Mouse (Mus musculus) liver, embryonic 12.5 days (tissue): ENCODE results near the gene Chst11. TPM values are rescaled to one million over a fixed set of nuclear protein-coding genes. Genes with fewer than 3 reads are reported as not detected.

Experiments
- ATAC-seq: fragments of 200-750 bp; cut with Nextera tagmentation; 2 replicates; pipeline ENCODE4 v1.8.0; 2017; ENCODE audit warnings: moderate number of reproducible peaks, mild to moderate bottlenecking, moderate library complexity
- H3K27ac ChIP-seq: fragments of 300-500 bp; sonication (generic); 2 replicates; pipeline ENCODE4 v1.5.1; 2016; ENCODE audit warnings: mild to moderate bottlenecking
- H3K27me3 ChIP-seq: fragments of 300-500 bp; sonication (generic); replicated peaks from 2 replicates; pipeline ENCODE4 v1.6.1; 2016; ENCODE audit warnings: mild to moderate bottlenecking, moderate library complexity
- H3K36me3 ChIP-seq: fragments of 300-500 bp; sonication (generic); 2 replicates; pipeline ENCODE4 v1.6.1; 2016; ENCODE audit warnings: mild to moderate bottlenecking, moderate library complexity
- H3K4me1 ChIP-seq: fragments of 300-500 bp; sonication (generic); 2 replicates; pipeline ENCODE4 v1.6.1; 2016
- H3K4me2 ChIP-seq: fragments of 300-500 bp; sonication (generic); 2 replicates; pipeline ENCODE4 v1.6.1; 2016; ENCODE audit warnings: mild to moderate bottlenecking, moderate library complexity
- H3K4me3 ChIP-seq: fragments of 300-500 bp; sonication (generic); 2 replicates; pipeline ENCODE4 v1.5.1; 2016; ENCODE audit warnings: mild to moderate bottlenecking, moderate library complexity
- H3K9ac ChIP-seq: fragments of 300-500 bp; sonication (generic); 2 replicates; pipeline ENCODE4 v1.6.1; 2016; ENCODE audit warnings: mild to moderate bottlenecking, moderate library complexity
- H3K9me3 ChIP-seq: fragments of 300-500 bp; sonication (generic); replicated peaks from 2 replicates; pipeline ENCODE4 v1.6.1; 2016; ENCODE audit warnings: mild to moderate bottlenecking, moderate library complexity
- WGBS: fragments of 180-500 bp; shearing (Covaris S2); methylation state at CpG from one replicate; pipeline ENCODE4 v1.1.7; 2016; ENCODE audit not compliant: insufficient replicate concordance; 5-methylcytosine and 5-hydroxymethylcytosine counted together
- polyA plus RNA-seq: library from polyadenylated mRNA; unstranded; fragments of >200 nt; fragmentation: Nextera tagmentation; extraction: Ambion mirVana; gene quantifications from 2 replicates; pipeline ENCODE4 v1.2.1, GENCODE M21; 2016

Gene Chst11
- polyA plus RNA-seq, 1 experiment from 2014 or later, result 1.9 TPM

DNA sequence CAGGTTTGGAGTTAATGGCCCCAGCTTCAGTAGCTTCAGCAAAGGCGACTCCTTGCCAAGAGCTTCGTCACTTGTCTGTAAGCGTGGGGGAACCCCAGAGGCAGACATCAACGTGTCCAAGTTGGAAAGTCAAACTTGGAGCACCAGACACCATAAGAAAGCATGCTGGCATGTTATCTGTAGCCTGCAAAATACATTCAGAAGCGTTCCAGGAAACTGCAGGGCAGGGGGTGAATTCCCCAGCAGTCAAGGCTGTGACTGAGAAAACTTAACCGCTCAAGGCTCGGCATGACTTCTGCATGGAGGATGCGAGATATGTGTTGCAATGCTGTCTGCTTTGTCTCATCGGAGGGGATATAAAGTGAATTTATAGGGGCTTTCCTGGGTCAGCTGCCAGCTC lies 98.6 kb downstream of the Chst11 start:
- peak overlapping the region; percentile 57; the same call in 1 of the 2 replicates for H3K27ac ChIP-seq
- H3K36me3 ChIP-seq, result no peaks in the 10 kb centered on the region
- no peaks in the 10 kb centered on the region for H3K27me3 ChIP-seq
- peak overlapping the region; percentile 43 for H3K4me2 ChIP-seq
- H3K9me3 ChIP-seq, result no peaks in the 10 kb centered on the region
- 15% methylated on average over 9 of the region's 9 CpGs for WGBS
- peaks cover 68% of the 10 kb centered on the region for H3K4me1 ChIP-seq
- H3K9ac ChIP-seq, result peak overlapping the region; percentile 33; the same call in 1 of the 2 replicates
- peak; percentile 53 for ATAC-seq
- H3K4me3 ChIP-seq, result no peak overlapping the region

GRCm38 (mm10) chr10:83088318-83088717 lies 103.0 kb downstream of the Chst11 start:
- ATAC-seq, result no peak
- WGBS, result 80% methylated on average over 7 of the region's 7 CpGs
- Histone ChIP-seq H3K36me3 (0 out of 2 replicates have a peak, but pooled peaks cover 2% of the 10 kb centered on the region), H3K27ac (no peak overlapping the region), H3K4me1 (peaks cover 36% of the 10 kb centered on the region), H3K4me3 (no peak overlapping the region), H3K9ac (no peak overlapping the region), H3K9me3 (no peaks in the 10 kb centered on the region), H3K4me2 (no peak overlapping the region), H3K27me3 (no peaks in the 10 kb centered on the region)

DNA sequence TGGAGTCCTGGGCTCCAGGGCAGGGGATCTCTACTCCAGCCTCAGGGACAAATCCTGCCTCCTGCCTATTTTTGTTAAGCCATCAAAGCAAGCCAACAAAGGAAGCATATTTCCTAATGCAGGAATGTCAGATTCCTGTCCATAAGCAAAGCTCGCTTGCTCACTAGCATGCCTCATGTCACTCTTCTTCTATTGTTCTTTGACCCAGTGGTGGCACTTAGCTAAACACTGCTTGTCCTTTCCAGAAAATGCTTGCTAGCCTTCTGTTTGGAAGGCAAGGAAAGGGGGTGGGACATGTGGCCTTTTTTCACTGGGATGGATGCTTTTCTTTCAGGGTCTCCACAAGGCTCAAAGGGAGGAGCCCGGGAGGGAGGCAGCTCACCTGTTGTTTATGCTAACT lies 103.5 kb downstream of the Chst11 start:
- no peak for ATAC-seq
- Histone ChIP-seq H3K27ac (no peak overlapping the region), H3K4me2 (no peak overlapping the region), H3K4me3 (no peak overlapping the region), H3K27me3 (no peaks in the 10 kb centered on the region), H3K4me1 (peaks cover 36% of the 10 kb centered on the region), H3K36me3 (0 out of 2 replicates have a peak, but pooled peaks cover 7% of the 10 kb centered on the region), H3K9me3 (no peaks in the 10 kb centered on the region), H3K9ac (no peak overlapping the region)
- WGBS, result 69% methylated on average over 2 of the region's 2 CpGs

GRCm38 (mm10) chr10:83090185-83090584 lies 104.9 kb downstream of the Chst11 start:
- Histone ChIP-seq H3K9me3 (no peaks in the 10 kb centered on the region), H3K4me1 (peaks cover 35% of the 10 kb centered on the region), H3K27me3 (no peaks in the 10 kb centered on the region), H3K4me3 (no peak overlapping the region), H3K36me3 (0 out of 2 replicates have a peak, but pooled peaks cover 7% of the 10 kb centered on the region), H3K9ac (no peak overlapping the region), H3K4me2 (no peak overlapping the region), H3K27ac (no peak overlapping the region)
- 83% methylated on average over 8 of the region's 8 CpGs for WGBS
- no peak for ATAC-seq

DNA sequence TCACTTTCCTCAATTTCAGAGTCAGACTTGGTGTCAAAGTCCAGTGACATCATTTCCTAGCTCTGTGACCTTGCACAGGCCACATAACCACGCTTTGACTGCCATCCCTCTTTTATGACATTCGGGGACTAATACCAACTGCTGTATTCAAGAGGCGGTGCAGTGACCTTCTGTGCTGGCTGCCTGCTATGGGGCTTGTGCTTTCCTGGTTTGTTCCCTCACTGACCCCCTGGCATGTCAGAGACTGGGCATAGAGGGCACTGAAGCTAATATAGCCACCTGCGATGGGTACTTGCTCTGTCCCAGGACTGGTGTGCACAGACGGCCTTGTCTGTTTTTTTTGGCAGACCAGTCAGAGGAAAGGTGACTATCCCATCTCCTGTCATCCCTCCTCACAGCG lies 108.4 kb downstream of the Chst11 start:
- no peak overlapping the region for H3K4me3 ChIP-seq
- no peak for ATAC-seq
- H3K4me2 ChIP-seq, result no peak overlapping the region
- 83% methylated on average over 6 of the region's 6 CpGs for WGBS
- H3K9ac ChIP-seq, result no peak overlapping the region
- 0 out of 2 replicates have a peak, but pooled peaks cover 7% of the 10 kb centered on the region for H3K36me3 ChIP-seq
- H3K4me1 ChIP-seq, result peaks cover 45% of the 10 kb centered on the region
- H3K9me3 ChIP-seq, result no peaks in the 10 kb centered on the region
- no peaks in the 10 kb centered on the region for H3K27me3 ChIP-seq
- H3K27ac ChIP-seq, result no peak overlapping the region

DNA sequence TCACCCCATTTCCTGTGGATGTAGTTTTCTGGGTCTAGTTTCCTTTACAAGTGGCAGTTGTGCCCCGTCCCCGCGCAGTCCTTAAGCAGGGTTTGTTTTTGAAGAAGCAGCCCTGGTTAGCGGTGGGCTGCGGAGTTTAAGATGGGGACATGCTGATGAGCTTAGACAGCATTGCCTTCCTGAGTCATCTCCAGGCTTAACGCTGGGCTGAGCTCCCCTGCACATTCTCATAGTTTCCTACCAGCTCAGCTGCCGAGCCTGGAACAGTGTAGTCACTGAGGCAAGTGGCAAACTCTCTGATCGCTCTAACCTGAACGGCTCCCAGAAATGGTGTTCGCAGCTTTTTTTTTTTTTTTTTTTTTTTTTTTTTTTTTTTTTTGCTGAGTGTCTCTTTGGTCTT lies 109.0 kb downstream of the Chst11 start:
- H3K4me2 ChIP-seq, result no peak overlapping the region
- WGBS, result 72% methylated on average over 10 of the region's 10 CpGs
- no peak overlapping the region for H3K9ac ChIP-seq
- no peak overlapping the region for H3K4me3 ChIP-seq
- H3K27me3 ChIP-seq, result no peaks in the 10 kb centered on the region
- H3K36me3 ChIP-seq, result 0 out of 2 replicates have a peak, but pooled peaks cover 7% of the 10 kb centered on the region
- no peak overlapping the region for H3K27ac ChIP-seq
- H3K4me1 ChIP-seq, result peaks cover 49% of the 10 kb centered on the region
- H3K9me3 ChIP-seq, result no peaks in the 10 kb centered on the region
- ATAC-seq, result no peak

DNA sequence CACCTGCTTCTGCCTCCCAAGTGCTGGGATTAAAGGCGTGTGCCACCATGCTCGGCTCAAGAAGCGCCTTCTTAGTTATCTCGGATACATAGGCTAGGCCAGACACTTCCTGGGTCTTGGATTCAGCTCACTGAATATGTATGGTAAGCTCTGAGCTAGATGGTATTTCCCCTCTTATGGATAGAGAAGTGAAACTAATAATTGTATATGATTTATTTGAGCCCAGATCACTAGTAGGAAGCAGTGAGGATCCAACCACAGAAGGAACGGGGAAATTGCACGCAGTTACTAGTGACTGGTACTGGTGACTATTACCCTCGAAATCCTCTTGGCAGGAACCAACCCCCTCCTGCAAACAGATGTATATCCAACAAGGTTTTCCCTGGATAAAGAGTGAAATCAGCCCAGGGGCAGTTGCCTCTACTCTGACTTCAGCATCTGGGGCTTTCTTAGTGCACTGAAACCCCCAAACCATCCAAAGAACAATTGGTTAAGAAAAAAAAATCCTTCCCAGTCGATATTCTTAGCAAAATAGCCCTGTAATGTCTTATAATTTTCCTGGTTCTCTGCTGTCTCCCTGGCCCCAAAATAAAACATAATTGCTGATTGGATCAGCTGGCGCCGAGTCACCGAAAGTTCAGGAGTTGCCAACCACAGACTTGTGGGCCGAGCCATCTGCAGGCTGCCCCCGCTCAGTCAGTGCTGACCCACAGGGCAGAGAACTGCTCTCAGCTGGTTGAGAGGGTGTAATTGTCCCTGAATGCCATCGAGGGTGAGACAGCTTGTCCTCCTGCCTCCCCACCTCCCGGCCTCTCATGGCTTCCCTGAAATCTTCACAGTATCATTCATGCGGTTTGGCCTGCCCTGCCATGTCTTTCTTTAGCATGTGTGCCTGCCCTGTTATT lies 109.8 kb downstream of the Chst11 start:
- Histone ChIP-seq H3K4me1 (peaks cover 52% of the 10 kb centered on the region), H3K27me3 (no peaks in the 10 kb centered on the region), H3K4me3 (no peak overlapping the region), H3K9ac (no peak overlapping the region), H3K9me3 (no peaks in the 10 kb centered on the region), H3K4me2 (no peak overlapping the region), H3K27ac (no peak overlapping the region), H3K36me3 (0 out of 2 replicates have a peak, but pooled peaks cover 7% of the 10 kb centered on the region)
- no peak for ATAC-seq
- 72% methylated on average over 16 of the region's 16 CpGs for WGBS

GRCm38 (mm10) chr10:83096257-83096656 lies 111.0 kb downstream of the Chst11 start:
- Histone ChIP-seq H3K27me3 (no peaks in the 10 kb centered on the region), H3K4me2 (no peak overlapping the region), H3K27ac (no peak overlapping the region), H3K4me1 (peaks cover 47% of the 10 kb centered on the region), H3K9ac (no peak overlapping the region), H3K4me3 (no peak overlapping the region), H3K9me3 (no peaks in the 10 kb centered on the region), H3K36me3 (0 out of 2 replicates have a peak, but pooled peaks cover 7% of the 10 kb centered on the region)
- ATAC-seq, result no peak
- WGBS, result 78% methylated on average over 6 of the region's 6 CpGs

DNA sequence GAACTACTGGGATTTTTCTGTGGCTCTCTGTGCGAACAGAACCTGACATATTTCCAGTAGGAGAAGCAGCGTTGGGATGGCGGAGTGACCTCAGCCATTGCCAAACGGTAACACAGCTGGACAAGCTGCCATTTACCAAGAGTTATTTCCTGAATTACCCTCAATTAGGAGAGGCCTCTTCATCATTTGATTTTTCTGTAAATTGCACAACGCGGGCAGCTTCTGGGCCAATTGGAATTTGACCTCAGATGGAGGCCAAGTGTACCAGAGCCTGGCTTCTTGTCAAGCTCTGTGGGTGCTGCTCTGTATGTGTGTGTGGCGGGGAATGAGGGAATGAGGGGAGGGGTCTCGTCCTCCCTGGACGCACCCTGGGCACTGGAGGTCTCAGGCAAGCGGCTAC lies 113.6 kb downstream of the Chst11 start:
- Histone ChIP-seq H3K9me3 (no peaks in the 10 kb centered on the region), H3K9ac (no peak overlapping the region), H3K4me1 (peaks cover 36% of the 10 kb centered on the region), H3K36me3 (no peaks in the 10 kb centered on the region), H3K27ac (no peak overlapping the region), H3K27me3 (no peaks in the 10 kb centered on the region), H3K4me2 (no peak overlapping the region), H3K4me3 (no peak overlapping the region)
- 79% methylated on average over 10 of the region's 10 CpGs for WGBS
- no peak for ATAC-seq

DNA sequence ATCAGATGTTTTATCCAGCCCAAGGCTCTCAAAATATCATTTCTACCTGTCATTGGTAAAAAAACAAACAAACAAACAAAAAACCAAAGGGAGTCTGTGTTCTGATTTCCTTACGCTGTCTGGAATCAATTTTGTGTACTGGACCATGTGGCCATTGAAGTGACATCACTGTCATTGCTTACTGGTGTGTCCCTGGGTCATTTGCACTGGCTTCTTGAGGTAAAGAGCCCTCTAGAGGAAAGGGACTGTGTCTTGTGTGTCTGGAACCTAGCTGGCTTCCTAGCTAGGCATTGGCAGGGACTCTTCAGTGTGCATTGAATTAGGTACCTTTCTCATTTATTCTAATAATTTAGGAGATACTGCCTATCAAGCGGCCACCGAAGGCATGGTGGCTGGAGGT lies 114.4 kb downstream of the Chst11 start:
- Histone ChIP-seq H3K9ac (no peak overlapping the region), H3K27me3 (no peaks in the 10 kb centered on the region), H3K27ac (no peak overlapping the region), H3K4me2 (no peak overlapping the region), H3K4me3 (no peak overlapping the region), H3K9me3 (no peaks in the 10 kb centered on the region), H3K36me3 (no peaks in the 10 kb centered on the region), H3K4me1 (peaks cover 32% of the 10 kb centered on the region)
- ATAC-seq, result no peak
- 78% methylated on average over 3 of the region's 3 CpGs for WGBS

DNA sequence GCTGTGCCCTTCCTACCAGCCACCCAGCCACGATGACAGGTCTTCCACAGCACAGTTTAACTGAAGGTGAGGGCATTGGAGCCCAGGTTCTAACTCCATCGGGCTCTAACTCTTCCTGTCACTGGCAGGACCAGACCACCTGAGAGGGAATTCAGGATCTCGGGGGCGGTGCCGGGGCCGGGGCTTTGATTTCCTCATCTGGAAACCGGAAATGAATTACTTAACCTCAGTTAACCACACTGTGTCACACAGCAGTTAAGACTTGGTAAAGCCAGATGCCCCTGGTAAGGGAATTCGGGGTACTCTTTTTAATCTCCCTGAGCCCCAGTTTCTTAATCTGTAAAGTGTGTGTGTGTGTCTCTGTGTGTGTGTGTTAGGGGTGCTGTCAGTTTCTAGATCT lies 115.6 kb downstream of the Chst11 start:
- H3K9ac ChIP-seq, result no peak overlapping the region
- no peaks in the 10 kb centered on the region for H3K36me3 ChIP-seq
- no peak overlapping the region for H3K4me3 ChIP-seq
- WGBS, result 48% methylated on average over 8 of the region's 8 CpGs
- ATAC-seq, result no peak
- peaks cover 21% of the 10 kb centered on the region for H3K4me1 ChIP-seq
- H3K27me3 ChIP-seq, result no peaks in the 10 kb centered on the region
- no peak overlapping the region for H3K4me2 ChIP-seq
- no peaks in the 10 kb centered on the region for H3K9me3 ChIP-seq
- H3K27ac ChIP-seq, result no peak overlapping the region

DNA sequence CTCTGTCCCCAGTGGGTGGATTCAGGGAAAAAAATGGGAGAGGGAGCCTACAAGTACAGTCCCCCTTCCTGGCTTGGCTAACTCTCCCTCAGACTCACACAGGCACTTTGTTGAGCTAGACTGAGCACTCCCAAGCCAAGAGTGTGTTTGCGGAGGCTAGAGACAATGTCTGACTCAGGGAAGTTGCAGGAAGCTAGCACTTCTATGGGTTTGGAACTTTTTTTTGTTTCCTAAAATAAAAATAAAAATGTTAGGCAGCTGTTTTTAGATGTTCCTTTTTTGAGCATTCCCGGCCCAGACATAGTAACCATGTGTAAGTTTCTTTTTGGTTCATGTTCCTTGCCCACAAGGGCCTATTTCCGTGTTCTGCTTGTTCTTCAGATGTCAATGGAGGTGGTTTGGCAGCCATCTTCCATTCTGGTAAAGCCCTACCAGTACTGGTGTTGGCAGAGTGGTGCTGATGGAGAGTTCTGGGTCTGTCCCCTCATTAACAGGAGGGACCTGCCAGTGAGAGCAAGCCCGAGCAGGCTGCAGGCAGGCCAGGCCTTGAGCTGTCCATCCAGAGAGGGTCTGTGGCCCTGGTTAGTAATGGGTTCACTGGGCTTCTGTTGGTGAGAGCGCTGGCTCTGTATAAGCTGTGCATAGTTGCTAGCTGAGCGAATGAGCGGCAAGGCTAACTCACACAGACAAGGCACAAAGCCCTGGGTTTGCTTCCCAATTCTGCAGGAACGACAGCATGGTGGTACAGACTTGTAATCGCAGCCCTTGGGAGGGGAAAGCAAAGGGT lies 116.3 kb downstream of the Chst11 start:
- H3K27me3 ChIP-seq, result no peaks in the 10 kb centered on the region

More for the DNA sequence above, 116.3 kb downstream of the Chst11 start:
- no peak overlapping the region for H3K27ac ChIP-seq
- no peak for ATAC-seq
- H3K4me1 ChIP-seq, result peaks cover 15% of the 10 kb centered on the region
- no peak overlapping the region for H3K4me2 ChIP-seq
- no peak overlapping the region for H3K9ac ChIP-seq
- WGBS, result 78% methylated on average over 9 of the region's 9 CpGs
- no peak overlapping the region for H3K4me3 ChIP-seq
- no peaks in the 10 kb centered on the region for H3K9me3 ChIP-seq
- H3K36me3 ChIP-seq, result no peaks in the 10 kb centered on the region
